Mouse (Mus musculus): ENCODE measurements at regions not wholly inside any gene's neighbourhood (a gene's known extent, or its start where the extent isn't known, plus 50 kb on each side); places are given as distances from the start of the nearest gene placed in this dataset.
A peak's percentile ranks its signal among the peaks of the same experiment; 100 is the strongest.

GRCm38 (mm10) chr19:26037270-26037669 lies 365.1 kb downstream of the Dmrt2 start:
- peak; percentile 49 for DNase-seq (ENCODE audit: low spot score)

DNA sequence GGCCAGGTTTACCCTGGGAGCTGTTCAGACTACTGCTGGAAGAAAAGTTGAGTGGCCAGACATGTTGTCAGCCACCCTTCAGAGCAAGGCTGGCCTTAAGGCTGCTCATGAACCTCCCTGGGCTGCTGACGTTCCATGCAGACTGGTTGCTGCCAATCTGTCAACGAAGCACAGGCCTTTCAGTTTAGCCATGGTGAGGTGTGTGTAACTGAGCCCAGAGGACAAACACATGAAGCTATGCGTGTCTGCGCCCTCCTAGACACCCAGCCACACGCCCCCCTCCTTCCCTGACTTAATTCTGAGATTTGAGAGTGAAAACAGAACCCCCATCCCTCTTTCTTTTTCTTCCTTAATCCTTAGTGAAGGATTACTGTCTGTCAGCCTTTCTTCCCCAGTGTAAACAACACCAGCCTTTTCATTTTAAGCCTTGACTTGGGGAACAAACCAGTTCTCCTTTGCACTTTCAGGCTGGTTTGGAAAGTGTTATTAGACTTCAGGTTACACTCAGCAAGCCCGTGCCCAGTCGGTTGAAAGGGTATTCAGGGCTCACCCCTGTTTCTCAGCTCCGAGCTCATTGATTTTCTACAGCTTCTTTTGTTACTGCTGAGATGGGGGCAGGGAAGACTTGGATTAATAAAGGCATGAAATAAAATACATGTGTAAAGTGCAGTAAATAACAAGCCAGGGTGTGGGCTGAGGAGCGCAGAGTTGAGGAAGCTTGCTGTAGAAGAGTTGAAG lies 379.4 kb downstream of the Dmrt2 start:
- no peak for DNase-seq (ENCODE audit: low spot score)

- no peak for DNase-seq (ENCODE audit: low spot score)
These were observed 387.5 kb downstream of the Dmrt2 start for GRCm38 (mm10) chr19:26059668-26060067.

DNA sequence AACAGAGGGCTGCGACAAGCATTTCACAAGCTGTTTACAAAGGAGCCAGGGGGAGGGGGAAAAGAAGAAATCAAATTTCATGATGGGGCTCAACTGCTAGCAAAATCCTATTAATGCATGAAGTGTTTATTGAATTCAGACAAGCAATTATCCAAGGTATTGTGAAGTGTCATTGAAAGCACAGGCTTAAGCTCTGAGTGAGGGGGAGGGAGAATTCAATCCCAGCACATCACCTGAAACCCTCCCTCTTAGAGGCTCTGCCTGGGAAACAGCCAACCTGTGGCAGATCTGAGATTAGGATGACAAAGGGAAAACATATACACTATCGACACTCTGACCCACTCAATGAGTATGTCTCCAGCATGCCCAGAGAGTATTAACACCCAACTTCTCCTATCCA lies 396.3 kb downstream of the Dmrt2 start:
- no peak for DNase-seq (ENCODE audit: low spot score)

- no peak for DNase-seq (ENCODE audit: low spot score)
These were observed 397.7 kb downstream of the Dmrt2 start for GRCm38 (mm10) chr19:26069908-26070307.

GRCm38 (mm10) chr19:26088318-26088717 lies 416.1 kb downstream of the Dmrt2 start:
- DNase-seq (ENCODE audit: low spot score) = no peak

GRCm38 (mm10) chr19:26091386-26091785 lies 419.2 kb downstream of the Dmrt2 start:
- DNase-seq (ENCODE audit: low spot score) = no peak

GRCm38 (mm10) chr19:26093844-26094243 lies 421.6 kb downstream of the Dmrt2 start:
- DNase-seq (ENCODE audit: low spot score) = no peak

GRCm38 (mm10) chr19:26114326-26114725 lies 442.1 kb downstream of the Dmrt2 start:
- no peak for DNase-seq (ENCODE audit: low spot score)

DNA sequence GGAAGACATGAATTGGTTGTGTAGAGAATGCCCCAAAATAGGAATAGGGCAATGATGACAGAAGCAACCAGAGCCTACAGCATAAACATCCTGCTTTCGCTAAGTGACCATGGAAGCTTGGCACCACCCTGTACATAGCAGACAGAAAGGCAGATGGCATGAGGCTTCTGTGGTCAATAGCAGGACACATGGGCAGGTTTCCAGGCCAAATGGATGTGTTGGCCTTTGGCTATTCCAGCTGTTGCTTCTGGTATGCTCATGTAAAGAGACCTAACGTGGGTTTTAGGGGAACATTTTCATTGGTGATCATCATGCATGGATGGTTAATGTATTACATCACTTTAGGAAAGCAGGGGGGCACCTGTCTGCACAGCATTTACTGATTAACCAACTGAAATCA lies 456.2 kb downstream of the Dmrt2 start:
- no peak for DNase-seq (ENCODE audit: low spot score)

DNA sequence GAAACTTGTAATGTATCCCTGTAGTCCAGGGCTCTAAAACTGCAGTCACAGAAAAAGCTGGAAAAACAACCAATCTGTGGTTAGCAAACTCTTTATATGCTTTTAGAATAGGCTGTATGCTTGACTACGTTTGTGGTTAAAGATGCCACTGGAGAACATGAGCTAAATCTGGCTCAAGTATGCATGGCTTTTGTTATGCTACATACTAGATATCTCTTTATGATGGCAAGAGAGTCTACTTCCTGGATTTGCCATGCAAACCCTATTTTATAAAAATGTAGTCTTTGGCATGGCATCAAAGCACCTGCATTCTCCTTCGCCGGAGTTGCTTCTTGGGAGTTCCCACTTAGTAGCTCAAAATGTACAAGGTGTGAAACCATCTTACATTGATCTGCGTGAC lies 462.2 kb downstream of the Dmrt2 start:
- no peak for DNase-seq (ENCODE audit: low spot score)

DNA sequence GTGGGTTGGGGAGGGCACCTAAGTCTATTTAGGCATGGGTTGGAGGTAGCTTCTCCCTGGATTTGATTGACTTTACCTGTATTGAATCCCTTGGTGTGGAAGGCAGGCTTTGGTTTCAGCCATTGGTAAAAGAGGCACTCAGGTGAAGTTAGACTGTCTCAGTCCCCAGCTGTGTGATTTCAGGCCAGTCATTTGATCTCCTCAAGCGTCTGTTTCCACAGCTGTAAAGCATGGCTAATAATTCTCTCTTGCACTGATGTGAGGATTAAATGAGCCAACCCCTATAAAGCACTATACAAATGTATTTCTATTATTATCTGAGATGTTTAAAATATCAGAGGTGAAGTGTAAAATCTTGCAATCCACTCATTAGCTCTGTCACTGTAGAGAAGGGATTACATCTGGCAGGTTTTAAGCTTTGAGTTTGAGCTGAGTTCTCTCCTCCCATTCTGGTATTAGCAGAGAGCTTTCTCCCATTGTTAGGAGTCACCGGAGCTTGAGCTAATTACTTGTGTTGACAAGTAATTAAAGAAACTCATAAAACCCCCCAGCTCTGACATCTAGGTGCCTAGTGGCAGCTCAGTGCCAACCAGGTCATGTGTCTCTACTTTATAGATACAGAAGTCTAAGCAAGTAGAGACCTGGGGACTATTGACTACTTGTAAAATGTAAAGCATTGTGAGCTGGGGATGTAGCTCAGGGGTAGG lies 463.3 kb downstream of the Dmrt2 start:
- no peak for DNase-seq (ENCODE audit: low spot score)

DNA sequence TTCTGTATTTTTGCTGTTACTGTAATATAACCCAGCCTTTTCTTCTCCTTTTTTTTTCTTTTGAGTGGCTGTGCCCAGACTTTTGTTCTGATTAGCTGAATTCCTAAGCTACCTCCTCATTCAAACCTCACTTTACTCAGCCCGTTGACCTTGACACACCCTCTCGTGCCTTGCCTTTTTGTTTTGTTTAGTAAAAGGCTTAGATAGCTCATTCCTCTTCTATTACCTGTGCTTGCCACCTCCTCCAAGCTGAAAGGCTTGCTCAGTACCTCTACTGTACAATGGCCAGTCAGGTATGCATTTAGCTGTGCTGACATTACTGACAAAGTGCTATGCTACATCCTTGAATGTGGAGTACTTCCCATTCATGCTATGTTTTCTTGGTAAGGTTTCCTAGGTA lies 464.2 kb upstream of the Smarca2 start:
- DNase-seq (ENCODE audit: low spot score) = no peak

GRCm38 (mm10) chr19:26143539-26143938 lies 461.3 kb upstream of the Smarca2 start:
- DNase-seq (ENCODE audit: low spot score) = no peak

GRCm38 (mm10) chr19:26151216-26151615 lies 453.6 kb upstream of the Smarca2 start:
- DNase-seq (ENCODE audit: low spot score) = no peak

GRCm38 (mm10) chr19:26164993-26165392 lies 439.9 kb upstream of the Smarca2 start:
- no peak for DNase-seq (ENCODE audit: low spot score)

DNA sequence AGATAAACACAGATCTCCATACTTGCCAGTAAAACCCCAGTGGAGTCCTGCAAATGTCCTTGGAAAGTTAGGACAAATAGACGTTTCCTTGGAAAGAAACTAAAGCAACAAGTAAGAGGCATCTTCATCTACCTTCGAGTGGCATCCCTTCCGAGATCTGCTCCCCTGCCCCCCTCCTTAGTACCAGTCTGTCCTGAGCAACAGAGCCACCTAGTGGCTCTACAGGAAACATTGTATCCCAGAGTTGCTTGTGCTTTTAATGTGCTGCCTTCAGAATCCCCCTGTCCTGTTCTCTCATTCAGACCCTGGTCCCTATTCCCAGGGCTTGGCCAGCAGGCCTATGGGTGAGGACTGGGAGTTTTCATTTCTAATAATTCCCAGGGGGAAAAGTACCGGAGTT lies 423.1 kb upstream of the Smarca2 start:
- no peak for DNase-seq (ENCODE audit: low spot score)

- no peak for DNase-seq (ENCODE audit: low spot score)
These were observed 419.8 kb upstream of the Smarca2 start for GRCm38 (mm10) chr19:26185012-26185411.

- no peak for DNase-seq (ENCODE audit: low spot score)
These were observed 414.0 kb upstream of the Smarca2 start for GRCm38 (mm10) chr19:26190803-26191202.

GRCm38 (mm10) chr19:26193664-26194063 lies 411.2 kb upstream of the Smarca2 start:
- no peak for DNase-seq (ENCODE audit: low spot score)

DNA sequence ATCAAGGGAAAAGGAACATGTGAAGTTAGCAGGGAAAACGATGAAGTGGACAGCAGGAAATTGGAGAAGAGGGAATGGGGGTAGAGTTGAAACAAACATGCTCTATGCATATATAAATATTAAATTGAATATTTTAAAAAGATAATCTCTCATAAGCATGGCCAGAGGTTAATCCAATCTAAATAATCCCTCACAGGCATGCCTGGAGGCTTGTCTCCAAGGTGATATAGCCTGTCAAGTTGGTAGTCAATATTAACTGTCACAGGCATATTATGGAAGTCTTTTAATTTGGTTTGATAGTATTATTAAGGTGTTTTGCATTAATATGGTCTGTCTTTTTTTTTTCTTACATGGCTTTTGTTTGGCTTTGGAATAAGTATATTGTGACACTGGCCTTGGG lies 396.1 kb upstream of the Smarca2 start:
- DNase-seq (ENCODE audit: low spot score) = no peak

DNA sequence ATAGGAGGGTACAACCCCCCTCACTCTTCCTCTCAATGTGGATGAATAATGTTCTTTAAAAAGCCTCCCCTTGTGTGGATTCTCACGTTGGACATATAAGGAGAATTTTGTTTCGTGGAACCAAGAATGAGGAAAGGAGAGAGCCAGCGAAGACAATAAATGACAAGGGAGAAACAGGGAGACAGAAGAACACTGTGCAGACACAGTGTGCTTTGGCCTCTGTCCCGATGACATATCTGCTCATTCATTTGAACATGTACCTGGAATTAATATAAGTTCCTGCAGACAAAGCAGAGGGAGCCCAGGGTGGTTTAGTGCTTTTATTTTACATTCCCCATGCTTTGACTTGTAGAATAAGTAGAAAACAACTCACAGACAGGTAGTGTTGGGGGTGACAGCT lies 370.3 kb upstream of the Smarca2 start:
- no peak for DNase-seq (ENCODE audit: low spot score)

- no peak for DNase-seq (ENCODE audit: low spot score)
These were observed 360.8 kb upstream of the Smarca2 start for GRCm38 (mm10) chr19:26244067-26244466.

GRCm38 (mm10) chr19:26249751-26250150 lies 355.1 kb upstream of the Smarca2 start:
- DNase-seq (ENCODE audit: low spot score) = no peak
